Mouse (Mus musculus): ENCODE data around the gene 6430531B16Rik. TPM values are rescaled to one million over a fixed set of nuclear protein-coding genes. Genes with fewer than 3 reads are reported as not detected.

Gene 6430531B16Rik
- total RNA-seq, 2 experiments from 2014 or later = not detected

GRCm38 (mm10) chr7:139944291-139945240 is 34.0 kb downstream of the 6430531B16Rik start:
- intact Hi-C loops (cut with DNase I) = no loop called here
- no peak for DNase-seq

GRCm38 (mm10) chr7:139943674-139944281 is 34.8 kb downstream of the 6430531B16Rik start, which contains the start of gene Utf1:
Utf1 (plus strand) TSS chr7:139943789.
- DNase-seq = no peak
- intact Hi-C loops (cut with DNase I) = no loop called here

GRCm38 (mm10) chr7:139940476-139941209 is 37.9 kb downstream of the 6430531B16Rik start:
- DNase-seq = no peak
- intact Hi-C loops (cut with DNase I) = no loop called here

- intact Hi-C loops (cut with DNase I) = no loop called here
- DNase-seq = no peak
Observed at GRCm38 (mm10) chr7:139937810-139938209, 40.7 kb downstream of the 6430531B16Rik start.

GRCm38 (mm10) chr7:139937138-139937537 is 41.4 kb downstream of the 6430531B16Rik start:
- no peak for DNase-seq
- intact Hi-C loops (cut with DNase I) = no loop called here

GRCm38 (mm10) chr7:139936705-139937104 is 41.9 kb downstream of the 6430531B16Rik start:
- no peak for DNase-seq
- intact Hi-C loops (cut with DNase I) = no loop called here

GRCm38 (mm10) chr7:139930732-139931131 is 47.8 kb downstream of the 6430531B16Rik start:
- no peak for DNase-seq
- intact Hi-C loops (cut with DNase I) = no loop called here

Small RNA genes lying within 50 kb of the gene (microRNA-seq; reads per million reads assigned to microRNA genes)
- gene Mir202 (0 to 0.36 reads per million in 2 experiments), gene Mir7062 (0 reads per million in 2 experiments), gene mmu-mir-7686 (0 reads per million in 2 experiments)

Other genes starting within 250 kb of the 6430531B16Rik start
- gene Adgra1, start 144.6 kb downstream of the 6430531B16Rik start, total RNA-seq (2021) = under 1 TPM in 1 of 2 experiments, not detected in 1; 0.07 TPM
- gene Kndc1, start 84.1 kb downstream of the 6430531B16Rik start, total RNA-seq (2021) = not detected
- not detected for gene Utf1, start 35.0 kb downstream of the 6430531B16Rik start, total RNA-seq (2021)
- under 1 TPM; 0.74 to 0.89 TPM for gene Adam8, start 13.8 kb upstream of the 6430531B16Rik start, total RNA-seq (2021)
- gene Zfp511, start 57.6 kb upstream of the 6430531B16Rik start, total RNA-seq (2021) = 1 to 10 TPM; 7.7 to 8.2 TPM
- gene Tubgcp2, start 57.9 kb upstream of the 6430531B16Rik start, total RNA-seq (2021) = 10 to 100 TPM; 16.8 to 19.2 TPM
- not detected for gene Msx3, start 70.3 kb upstream of the 6430531B16Rik start, total RNA-seq (2021)
- gene Caly, start 103.8 kb upstream of the 6430531B16Rik start, total RNA-seq (2021) = under 1 TPM in 1 of 2 experiments, not detected in 1; 0.33 TPM
- gene Prap1, start 114.6 kb upstream of the 6430531B16Rik start, total RNA-seq (2021) = not detected
- 10 to 100 TPM; 38.9 to 42.5 TPM for gene Fuom, start 123.7 kb upstream of the 6430531B16Rik start, total RNA-seq (2021)
- 1 to 10 TPM; 3.1 to 3.7 TPM for gene Paox, start 137.0 kb upstream of the 6430531B16Rik start, total RNA-seq (2021)
- 100 to 1,000 TPM; 105 to 146 TPM for gene Echs1, start 137.7 kb upstream of the 6430531B16Rik start, total RNA-seq (2021)
- 10 to 100 TPM; 24.4 to 25.2 TPM for gene Mtg1, start 158.8 kb upstream of the 6430531B16Rik start, total RNA-seq (2021)
- under 1 TPM in 1 of 2 experiments, not detected in 1; 0.27 TPM for gene Sprn, start 176.1 kb upstream of the 6430531B16Rik start, total RNA-seq (2021)
- gene Olfr522, start 186.0 kb upstream of the 6430531B16Rik start, total RNA-seq (2021) = not detected
- gene Olfr523, start 194.5 kb upstream of the 6430531B16Rik start, total RNA-seq (2021) = not detected
- not detected for gene Olfr524, start 227.2 kb upstream of the 6430531B16Rik start, total RNA-seq (2021)
- gene Cd163l1, start 239.5 kb upstream of the 6430531B16Rik start, total RNA-seq (2021) = not detected

All from gastrocnemius, postnatal 36 days (tissue).